Mouse (Mus musculus): ENCODE results near the gene Sod1.

DNA sequence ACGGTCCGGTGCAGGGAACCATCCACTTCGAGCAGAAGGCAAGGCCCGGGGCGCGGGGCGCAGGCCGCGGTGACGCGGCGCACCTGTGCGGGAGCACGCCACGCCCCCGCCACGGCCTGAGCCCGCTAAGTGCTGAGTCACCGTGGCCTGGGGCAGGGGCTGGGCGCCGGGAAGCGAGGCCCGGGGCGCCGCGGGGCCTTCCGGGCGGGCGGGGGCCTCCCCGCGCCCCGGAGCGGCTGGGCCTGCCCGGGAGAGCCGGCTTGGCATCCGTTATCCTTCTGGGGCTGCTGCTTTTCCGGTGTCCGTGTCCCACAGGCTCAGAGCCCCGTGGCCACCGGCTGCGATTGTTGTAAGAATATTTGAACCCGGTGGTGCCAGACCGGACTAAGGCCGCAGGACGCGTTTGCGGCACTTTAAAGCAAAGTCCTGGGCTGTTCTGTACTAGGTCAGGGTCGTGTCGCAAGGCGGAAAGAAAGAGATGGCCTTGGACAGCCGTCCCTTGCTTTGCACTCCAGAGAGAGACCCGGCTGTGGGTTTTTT is 408 bp downstream of the Sod1 start:
- no peak; the same call in 1 of the 2 replicates for TF ChIP-seq FLI1 (IDR thresholded peaks at IDR 0.05; ENCODE audit: low read length)
- TF ChIP-seq GATA1 (IDR thresholded peaks at IDR 0.05; ENCODE audit: borderline replicate concordance, low read length), result no peak

Data from megakaryocyte, embryonic 14.5 days (primary cell).